Mouse (Mus musculus) forebrain, embryonic 10.5 days (tissue): ENCODE measurements around the gene Gm17067. TPM values are rescaled to one million over a fixed set of nuclear protein-coding genes. Genes with fewer than 3 reads are reported as not detected.
"Not testable (repeated sequence)": the region's sequence is repeated elsewhere in the genome, so short reads cannot be mapped to it uniquely, and the experiment has no call there.

ENCODE experiments used
- DNase-seq: peaks from one replicate; pipeline ENCODE4 v3.0.0-alpha.2; 2017; ENCODE audit warnings: low spot score; ENCODE audit errors: extremely low spot score
- H3K27ac ChIP-seq: fragments of 300-500 bp; sonication (generic); 2 replicates; pipeline ENCODE4 v1.5.1; 2016; ENCODE audit warnings: mild to moderate bottlenecking
- H3K27me3 ChIP-seq: fragments of 300-500 bp; sonication (generic); 2 replicates; pipeline ENCODE4 v1.6.1; 2016; ENCODE audit warnings: mild to moderate bottlenecking; ENCODE audit not compliant: poor library complexity, severe bottlenecking
- H3K36me3 ChIP-seq: fragments of 300-500 bp; sonication (generic); replicated peaks from 2 replicates; pipeline ENCODE4 v1.6.1; 2016; ENCODE audit warnings: mild to moderate bottlenecking, moderate library complexity
- H3K4me1 ChIP-seq: fragments of 300-500 bp; sonication (generic); 2 replicates; pipeline ENCODE4 v1.6.1; 2016
- H3K4me3 ChIP-seq: fragments of 300-500 bp; sonication (generic); 2 replicates; pipeline ENCODE4 v1.5.1; 2016; ENCODE audit warnings: mild to moderate bottlenecking, moderate library complexity
- H3K9me3 ChIP-seq: fragments of 300-500 bp; sonication (generic); 2 replicates; pipeline ENCODE4 v1.6.1; 2016; ENCODE audit warnings: mild to moderate bottlenecking, moderate library complexity
- WGBS: fragments of 180-500 bp; shearing (Covaris S2); methylation state at CpG from one replicate; pipeline ENCODE4 v1.1.7; 2016; 5-methylcytosine and 5-hydroxymethylcytosine counted together
- polyA plus RNA-seq: library from polyadenylated mRNA; unstranded; fragments of >200 nt; fragmentation: Nextera tagmentation; extraction: Ambion mirVana; gene quantifications from 2 replicates; pipeline ENCODE4 v1.2.1, GENCODE M21; 2016

The Gm17067 gene
- polyA plus RNA-seq, result not detected in 2 replicates

DNA sequence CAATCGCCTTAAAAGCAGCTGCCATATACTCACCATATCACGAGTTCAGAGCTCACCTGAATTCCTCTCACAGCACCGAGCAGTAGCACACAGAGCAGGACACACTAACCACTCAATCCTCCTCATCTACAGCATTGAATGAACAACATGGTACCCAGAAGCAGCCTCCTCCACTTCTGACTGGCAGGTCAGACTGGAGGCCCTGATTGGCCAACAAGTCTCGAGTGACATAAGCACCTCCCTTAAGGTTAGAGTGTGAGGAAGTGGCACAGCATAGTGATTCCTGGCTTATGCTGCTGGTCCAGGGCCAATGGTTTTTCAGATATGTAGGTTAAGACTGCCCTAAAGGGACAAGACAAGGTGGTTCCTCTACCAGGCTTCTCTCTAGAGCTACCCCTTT, at the start of gene Gm17067:
Gm17067 (minus strand) TSS at position 101 of the 400 bp plus-strand sequence.
- H3K9me3 ChIP-seq, result peaks cover 34% of the 10 kb centered on the region
- WGBS, result 90% methylated on average over 4 of the region's 4 CpGs

DNA sequence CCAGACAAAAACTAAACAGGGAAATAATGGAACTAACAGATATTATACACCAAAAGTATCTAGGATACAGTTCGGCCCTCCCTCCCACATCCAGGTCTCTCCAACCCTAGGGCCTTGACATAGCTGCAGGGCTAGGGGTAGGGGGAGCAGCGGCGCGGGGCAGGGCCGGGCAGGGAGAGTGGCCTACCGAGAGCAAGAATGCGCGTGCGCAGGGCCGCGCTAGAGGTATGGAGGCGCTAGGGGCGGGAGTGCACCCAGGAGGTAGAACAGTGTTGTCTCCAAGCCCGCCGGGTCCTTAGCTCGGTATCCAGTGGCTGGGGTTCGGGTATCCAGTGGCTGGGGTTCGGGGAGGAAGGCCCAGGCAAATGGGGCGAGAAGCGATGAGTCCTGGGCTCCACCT, 23.0 kb upstream of the Gm17067 start:
- no peak overlapping the region for H3K4me3 ChIP-seq
- no peak overlapping the region for H3K27ac ChIP-seq
- H3K9me3 ChIP-seq, result peaks cover 16% of the 10 kb centered on the region
- H3K36me3 ChIP-seq, result no peaks in the 10 kb centered on the region
- no peaks in the 10 kb centered on the region for H3K4me1 ChIP-seq
- no peak for DNase-seq
- 51% methylated on average over 20 of the region's 20 CpGs for WGBS
- no peaks in the 10 kb centered on the region for H3K27me3 ChIP-seq

More for the DNA sequence above, at the start of gene Gm17067:
- H3K4me1 ChIP-seq, DNase-seq, H3K4me3 ChIP-seq, H3K27ac ChIP-seq, H3K36me3 ChIP-seq, H3K27me3 ChIP-seq: not testable (repeated sequence)

DNA sequence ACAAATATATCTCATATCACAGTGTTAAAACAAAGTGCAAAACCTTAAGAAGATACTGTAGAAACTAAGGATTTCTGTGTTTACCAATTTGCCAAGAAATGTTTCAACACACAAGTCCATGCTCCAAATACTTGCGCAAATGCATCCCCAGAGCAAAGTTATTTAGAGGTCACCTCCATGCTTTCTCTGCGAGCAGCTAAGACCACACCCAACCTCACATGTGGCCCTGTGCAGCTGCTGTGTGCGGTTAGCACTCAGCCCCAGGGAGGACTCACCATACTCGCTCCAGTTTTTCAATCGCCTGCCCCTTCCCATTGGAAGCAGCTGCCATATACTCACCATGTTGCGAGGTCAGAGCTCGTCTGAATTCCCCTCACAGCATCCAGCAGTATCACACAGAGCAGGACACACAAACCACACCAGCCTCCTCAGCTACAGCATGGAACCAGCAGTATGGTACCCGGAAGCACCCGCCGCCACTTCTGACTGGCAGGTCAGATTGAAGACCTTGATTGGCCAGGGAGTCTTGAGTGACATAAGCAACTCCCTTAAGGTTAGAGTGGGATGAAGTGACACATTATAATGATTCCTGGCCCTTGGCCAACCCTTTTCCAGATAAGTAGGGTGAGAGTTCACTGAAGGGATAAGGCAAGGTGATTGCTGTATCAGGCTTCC, 11.9 kb upstream of the Gm17067 start:
- Histone ChIP-seq H3K27ac (no peak overlapping the region), H3K36me3 (no peaks in the 10 kb centered on the region), H3K9me3 (peaks cover 47% of the 10 kb centered on the region), H3K4me1 (no peaks in the 10 kb centered on the region), H3K27me3 (no peaks in the 10 kb centered on the region), H3K4me3 (no peak overlapping the region)
- DNase-seq, result no peak
- 86% methylated on average over 10 of the region's 10 CpGs for WGBS

DNA sequence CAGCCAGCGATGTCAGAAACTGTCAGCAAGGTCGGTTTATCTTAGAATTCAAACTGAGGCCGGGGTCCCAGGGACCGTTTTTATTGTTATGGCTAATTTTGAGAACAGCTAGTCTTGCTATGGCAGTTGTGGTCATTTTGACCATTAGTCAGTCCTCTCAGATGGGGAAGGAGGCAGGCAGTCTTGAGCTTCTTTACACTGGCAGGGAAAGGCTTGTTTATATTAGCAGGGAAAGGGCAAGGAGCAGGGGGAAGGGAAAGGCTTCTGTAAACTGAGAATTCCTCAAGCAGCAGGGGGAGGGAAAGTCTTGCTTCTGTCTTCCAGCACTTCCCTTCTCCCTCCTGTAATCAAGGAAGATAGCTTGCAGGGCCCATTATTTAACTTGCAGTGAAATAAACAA, 33.6 kb downstream of the Gm17067 start:
- peak overlapping the region; percentile 58 for H3K4me3 ChIP-seq
- peak overlapping the region; percentile 84 for H3K27ac ChIP-seq
- H3K27me3 ChIP-seq, H3K4me1 ChIP-seq: not testable (repeated sequence)
- peak; percentile 15 for DNase-seq
- WGBS, result 5% methylated on average over 4 of the region's 4 CpGs
- peaks cover 11% of the 10 kb centered on the region; the same call in 1 of the 2 replicates for H3K36me3 ChIP-seq
- H3K9me3 ChIP-seq, result peaks cover 16% of the 10 kb centered on the region

DNA sequence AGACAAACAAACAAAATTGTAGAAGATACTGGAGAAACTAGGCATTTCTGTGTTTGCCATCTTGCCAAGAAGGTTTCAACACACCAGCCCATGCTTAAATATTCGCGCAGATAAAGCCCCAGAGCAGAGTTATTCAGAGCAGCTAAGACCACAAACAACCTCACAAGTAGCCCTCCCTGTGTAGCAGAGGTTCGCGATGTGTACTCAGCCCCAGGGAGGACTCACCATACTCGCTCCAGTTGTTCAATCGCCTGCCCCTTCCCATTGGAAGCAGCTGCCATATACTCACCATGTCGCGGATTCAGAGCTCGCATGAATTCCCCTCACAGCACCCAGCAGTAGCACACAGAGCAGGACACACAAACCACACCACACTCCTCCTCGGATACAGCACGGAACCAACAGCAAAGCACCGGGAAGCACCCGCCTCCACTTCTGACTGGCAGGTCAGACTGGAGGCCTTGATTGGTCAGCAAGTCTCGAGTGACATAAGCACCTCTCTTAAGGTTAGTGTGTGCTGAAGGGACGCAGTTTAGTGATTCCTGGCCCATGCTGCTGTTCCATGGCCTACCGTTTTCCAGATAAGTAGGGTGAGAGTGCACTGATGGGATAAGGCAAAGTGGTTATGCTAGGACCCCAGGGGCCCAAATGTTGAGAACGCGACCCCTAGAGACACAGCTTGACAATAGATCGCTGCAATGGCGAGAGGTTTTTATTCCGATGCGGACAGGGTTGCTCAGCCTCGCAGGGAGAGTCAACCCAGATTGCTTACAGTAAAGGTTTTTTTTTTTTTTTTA, 34.3 kb downstream of the Gm17067 start, which contains the start of gene Zfp975:
Zfp975 (minus strand) TSS at position 381 of the 797 bp plus-strand sequence.
- H3K9me3 ChIP-seq, result peaks cover 16% of the 10 kb centered on the region
- H3K4me3 ChIP-seq, result peak within 1 kb of the TSS; percentile 58
- under 1% methylated on average over 23 of the region's 23 CpGs for WGBS
- H3K27ac ChIP-seq, result peak within 1 kb of the TSS; percentile 84
- peaks cover 11% of the 10 kb centered on the region; the same call in 1 of the 2 replicates for H3K36me3 ChIP-seq
- DNase-seq, result peak; percentile 71
- not testable (repeated sequence) for H3K4me1 ChIP-seq, H3K27me3 ChIP-seq

DNA sequence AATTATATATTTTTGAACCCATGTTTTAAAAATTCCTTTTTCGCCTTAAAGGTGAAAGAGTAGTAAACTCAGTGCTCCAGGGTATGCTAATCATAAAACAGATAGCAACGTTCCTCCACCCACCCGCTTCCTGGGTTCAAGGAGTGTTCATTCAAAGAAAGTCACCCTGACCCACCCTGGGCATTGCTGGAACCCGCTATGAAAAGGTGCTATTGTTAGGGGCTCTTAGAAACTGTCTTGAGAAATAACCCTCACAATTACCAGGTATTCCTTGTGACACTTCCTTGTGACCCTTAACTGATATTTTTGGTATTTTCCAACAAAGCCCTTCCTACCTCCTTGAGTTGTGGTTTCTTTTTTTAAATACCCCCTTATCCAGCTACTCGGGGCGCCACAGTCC, 46.7 kb downstream of the Gm17067 start:
- DNase-seq, H3K4me3 ChIP-seq, H3K27me3 ChIP-seq, H3K4me1 ChIP-seq, H3K27ac ChIP-seq, H3K36me3 ChIP-seq: not testable (repeated sequence)
- WGBS, result 93% methylated on average over 6 of the region's 6 CpGs
- peaks cover 55% of the 10 kb centered on the region for H3K9me3 ChIP-seq

DNA sequence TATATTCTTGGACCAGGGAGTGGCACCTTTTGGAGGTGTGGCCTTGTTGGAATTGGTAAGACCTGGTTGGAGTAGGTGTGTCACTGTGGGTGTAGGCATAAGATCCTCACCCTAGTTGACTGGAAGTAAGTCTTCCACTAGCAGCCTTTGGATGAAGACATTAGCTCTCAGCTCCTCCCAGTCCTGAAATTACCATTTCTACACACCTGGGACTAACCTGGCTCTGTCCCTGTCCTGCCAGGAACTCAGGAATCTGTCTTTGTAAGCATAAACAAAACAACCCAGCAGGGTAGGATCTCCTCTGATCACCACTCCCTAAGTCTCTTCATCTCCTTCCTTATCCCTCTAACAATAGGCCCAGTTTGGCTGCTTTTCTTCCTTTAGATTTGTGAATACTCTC, 47.2 kb downstream of the Gm17067 start:
- peaks cover 52% of the 10 kb centered on the region for H3K9me3 ChIP-seq
- not testable (repeated sequence) for H3K27ac ChIP-seq, DNase-seq, H3K36me3 ChIP-seq, H3K4me1 ChIP-seq, H3K27me3 ChIP-seq, H3K4me3 ChIP-seq

DNA sequence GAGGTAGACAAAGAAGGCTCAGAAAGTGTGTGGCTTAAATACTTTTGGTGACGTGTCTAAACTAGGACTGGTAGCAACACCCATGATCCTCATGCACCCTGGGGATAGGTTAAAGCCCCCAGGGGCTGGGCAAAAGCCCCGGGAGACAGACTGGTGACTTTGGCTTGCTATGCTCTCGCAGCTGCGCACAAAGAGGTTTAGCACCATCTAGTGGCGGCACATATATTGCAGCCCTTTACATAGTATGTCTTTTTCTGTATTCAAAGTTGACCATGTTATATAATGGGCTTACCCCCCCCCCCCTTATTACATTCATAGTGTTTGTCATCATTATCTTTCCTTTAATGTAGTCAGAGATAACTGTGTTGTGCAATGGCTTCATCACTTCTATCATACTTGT, 66.7 kb downstream of the Gm17067 start:
- Histone ChIP-seq H3K9me3 (peaks cover 58% of the 10 kb centered on the region), H3K36me3 (peaks cover 38% of the 10 kb centered on the region)
- H3K4me1 ChIP-seq, H3K27me3 ChIP-seq, H3K4me3 ChIP-seq, DNase-seq, H3K27ac ChIP-seq: not testable (repeated sequence)
- 69% methylated on average over 5 of the region's 5 CpGs for WGBS

Other genes with a start within 250 kb of the Gm17067 start
- gene Zfp141, start 221.3 kb downstream of the Gm17067 start, polyA plus RNA-seq, result 15.0 and 15.2 TPM in 2 replicates
- not detected in 2 replicates for gene Gm21028, start 148.4 kb downstream of the Gm17067 start, polyA plus RNA-seq
- 0.81 and 1.4 TPM in 2 replicates for gene Zfp977, start 134.5 kb downstream of the Gm17067 start, polyA plus RNA-seq
- 3.9 and 4.0 TPM in 2 replicates for gene Zfp976, start 84.4 kb downstream of the Gm17067 start, polyA plus RNA-seq
- gene Zfp975, start 34.3 kb downstream of the Gm17067 start, polyA plus RNA-seq, result 7.8 and 8.3 TPM in 2 replicates
- not detected in 2 replicates for gene Vmn2r62, start 66.5 kb upstream of the Gm17067 start, polyA plus RNA-seq
- gene Gm2381, start 140.2 kb upstream of the Gm17067 start, polyA plus RNA-seq, result not detected in 2 replicates
- gene Vmn2r63, start 206.8 kb upstream of the Gm17067 start, polyA plus RNA-seq, result not detected in 2 replicates